ENCODE assay signal across 8 mouse cellular contexts in genomic region chr2:180703175-180703574, GRCm38 (mm10). TPM values are rescaled to one million over a fixed set of nuclear protein-coding genes. Genes with fewer than 3 reads are reported as not detected.
DNase-seq lines count a peak whose midpoint lies in the region; ATAC-seq and TF ChIP-seq lines count a peak whose summit lies in the region.

No protein-coding gene starts in this region.

- 72% methylated on average over 5 of the region's 5 CpGs for WGBS in lung, embryonic 15.5 days
- WGBS in limb, embryonic 10.5 days = 82% methylated on average over 5 of the region's 5 CpGs
- 77% methylated on average over 5 of the region's 5 CpGs for WGBS in neural tube, embryonic 15.5 days

- H3K27ac ChIP-seq in gastrocnemius, adult 2 months = peak overlapping the region; percentile 98
- peak overlapping the region; percentile 90 for H3K27ac ChIP-seq in lung, embryonic 15.5 days
- H3K27ac ChIP-seq in limb, embryonic 10.5 days = 0 out of 2 replicates have a peak overlapping the region, but pooled peaks have one; percentile 98
- H3K27ac ChIP-seq in neural tube, embryonic 15.5 days (replicated peaks) = peak overlapping the region; percentile 97; the same call in 1 of the 2 replicates

- H3K4me1 ChIP-seq in lung, embryonic 15.5 days = peaks cover 51% of the 10 kb centered on the region
- peaks cover 31% of the 10 kb centered on the region for H3K4me1 ChIP-seq in limb, embryonic 10.5 days
- peaks cover 53% of the 10 kb centered on the region for H3K4me1 ChIP-seq in neural tube, embryonic 15.5 days

- no peak for DNase-seq in gastrocnemius, adult 2 months
- DNase-seq in gastrocnemius, postnatal 14 days = no peak
- DNase-seq in lung, postnatal 25 days (ENCODE audit: low spot score) = no peak
- DNase-seq in limb, embryonic 10.5 days (ENCODE audit: low spot score) = no peak
- no peak for DNase-seq in frontal cortex, postnatal 14 days (ENCODE audit: low spot score in 2 of 2)
- no peak for DNase-seq in thymus, postnatal 14 days

- intact Hi-C loops in gastrocnemius, adult 2 months (cut with DNase I) = no loop called here
- intact Hi-C loops in gastrocnemius, postnatal 14 days (cut with DNase I; ENCODE audit: low total_unique reads) = no loop called here

- H3K36me3 ChIP-seq in lung, embryonic 15.5 days = no peaks in the 10 kb centered on the region
- H3K36me3 ChIP-seq in limb, embryonic 10.5 days = peaks cover 25% of the 10 kb centered on the region
- H3K36me3 ChIP-seq in neural tube, embryonic 15.5 days = no peaks in the 10 kb centered on the region

- H3K4me2 ChIP-seq in lung, embryonic 15.5 days = peak overlapping the region; percentile 88
- peak overlapping the region; percentile 95; the same call in 1 of the 2 replicates for H3K4me2 ChIP-seq in neural tube, embryonic 15.5 days

- no peak overlapping the region; the same call in 1 of the 2 replicates for H3K4me3 ChIP-seq in gastrocnemius, adult 2 months
- H3K4me3 ChIP-seq in lung, embryonic 15.5 days = no peak overlapping the region; the same call in 1 of the 2 replicates
- peak overlapping the region; percentile 77; the same call in 1 of the 2 replicates for H3K4me3 ChIP-seq in limb, embryonic 10.5 days
- H3K4me3 ChIP-seq in neural tube, embryonic 15.5 days (replicated peaks) = no peak overlapping the region

- ATAC-seq in lung, embryonic 15.5 days (ENCODE audit: borderline replicate concordance, extremely low read depth, low FRiP score, low TSS enrichment) = no peak
- no peak for ATAC-seq in neural tube, embryonic 15.5 days (ENCODE audit: low FRiP score)

- H3K9ac ChIP-seq in lung, embryonic 15.5 days = no peak overlapping the region
- H3K9ac ChIP-seq in neural tube, embryonic 15.5 days (replicated peaks) = no peak overlapping the region

- no peak for TF ChIP-seq CTCF in gastrocnemius, adult 2 months (IDR thresholded peaks at IDR 0.05)

- H3K9me3 ChIP-seq in lung, embryonic 15.5 days = no peaks in the 10 kb centered on the region
- H3K9me3 ChIP-seq in limb, embryonic 10.5 days (replicated peaks) = no peaks in the 10 kb centered on the region
- no peaks in the 10 kb centered on the region for H3K9me3 ChIP-seq in neural tube, embryonic 15.5 days (replicated peaks)

- H3K27me3 ChIP-seq in lung, embryonic 15.5 days = no peaks in the 10 kb centered on the region
- H3K27me3 ChIP-seq in limb, embryonic 10.5 days (ENCODE audit: low read depth, poor library complexity, severe bottlenecking) = no peaks in the 10 kb centered on the region
- H3K27me3 ChIP-seq in neural tube, embryonic 15.5 days (replicated peaks) = no peaks in the 10 kb centered on the region

RNA-seq across cellular contexts. Expression of gene Dido1, which starts 6.6 kb away (rescaled TPM):
- total RNA-seq in gastrocnemius, adult 2 months (2021) = 10 to 100 TPM; 18.6 to 22.4 TPM
- 10 to 100 TPM; 18.9 to 19.7 TPM for total RNA-seq in gastrocnemius, postnatal 14 days (2021)
- polyA plus RNA-seq in lung, embryonic 15.5 days (2015; fragmentation: Nextera tagmentation; extraction: Ambion mirVana) = 29.3 and 31.7 TPM in 2 replicates
- polyA plus RNA-seq in limb, embryonic 10.5 days (2016; fragmentation: Nextera tagmentation; extraction: Ambion mirVana) = 33.7 and 40.0 TPM in 2 replicates
- polyA plus RNA-seq in neural tube, embryonic 15.5 days (2015; fragmentation: Nextera tagmentation; extraction: Ambion mirVana) = 21.4 and 23.1 TPM in 2 replicates

RNA-seq across cellular contexts. Expression of gene Gid8, which starts 6.7 kb away (rescaled TPM):
- 10 to 100 TPM; 31.1 to 42.1 TPM for total RNA-seq in gastrocnemius, adult 2 months (2021)
- total RNA-seq in gastrocnemius, postnatal 14 days (2021) = 10 to 100 TPM; 38.5 to 40.5 TPM
- 55.0 and 56.0 TPM in 2 replicates for polyA plus RNA-seq in lung, embryonic 15.5 days (2015; fragmentation: Nextera tagmentation; extraction: Ambion mirVana)
- 44.8 and 53.4 TPM in 2 replicates for polyA plus RNA-seq in limb, embryonic 10.5 days (2016; fragmentation: Nextera tagmentation; extraction: Ambion mirVana)
- polyA plus RNA-seq in neural tube, embryonic 15.5 days (2015; fragmentation: Nextera tagmentation; extraction: Ambion mirVana) = 54.9 and 57.5 TPM in 2 replicates

RNA-seq across cellular contexts. Expression of gene Slc17a9, which starts 21.9 kb away (rescaled TPM):
- total RNA-seq in gastrocnemius, adult 2 months (2021) = under 1 TPM in 1 of 2 experiments, not detected in 1; 0.33 TPM
- total RNA-seq in gastrocnemius, postnatal 14 days (2021) = under 1 TPM; 0.39 to 0.51 TPM
- polyA plus RNA-seq in lung, embryonic 15.5 days (2015; fragmentation: Nextera tagmentation; extraction: Ambion mirVana) = 0.72 and 1.9 TPM in 2 replicates
- 0.38 and 0.73 TPM in 2 replicates for polyA plus RNA-seq in limb, embryonic 10.5 days (2016; fragmentation: Nextera tagmentation; extraction: Ambion mirVana)
- 0.31 and 1.4 TPM in 2 replicates for polyA plus RNA-seq in neural tube, embryonic 15.5 days (2015; fragmentation: Nextera tagmentation; extraction: Ambion mirVana)
